ENCODE assay signal across 30 mouse cellular contexts in the genomic region with DNA sequence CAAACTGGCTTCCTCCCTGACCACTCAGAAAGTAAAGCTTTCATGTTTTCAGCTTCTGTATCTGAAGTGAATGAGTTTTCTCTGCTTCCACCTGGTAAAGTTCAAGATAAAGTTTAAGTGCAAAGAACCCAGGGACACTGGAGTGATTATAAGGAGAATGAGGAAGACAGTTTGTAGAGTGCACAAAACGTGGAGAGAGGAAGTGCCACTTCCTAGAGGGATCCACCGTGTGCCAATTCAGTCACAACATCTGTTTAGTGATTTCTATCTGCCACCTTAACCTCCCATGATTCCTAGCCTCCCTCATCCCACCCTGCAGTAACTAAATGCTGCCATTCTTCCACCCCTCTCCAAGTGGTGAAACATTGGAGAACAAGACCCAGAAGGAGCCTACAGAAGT. TPM values are rescaled to one million over a fixed set of nuclear protein-coding genes. Genes with fewer than 3 reads are reported as not detected.
DNase-seq lines count a peak whose midpoint lies in the region; ATAC-seq lines count a peak whose summit lies in the region.
"Had no signal": no experiment of that assay in that cellular context is flagged by ENCODE, and none has a peak within 500 bp of the region (broad histone marks: within the 10 kb centered on the region; RNA-seq: fewer than 3 reads in every experiment).

No protein-coding gene starts in this region.

- H3K4me1 ChIP-seq in heart, embryonic 10.5 days, result no peaks in the 10 kb centered on the region
- H3K4me1 ChIP-seq: embryonic facial prominence, embryonic 13.5 days; embryonic facial prominence, embryonic 15.5 days; forebrain, embryonic 10.5 days; forebrain, embryonic 12.5 days had no signal

- DNase-seq in heart, adult 11 months, result peak; percentile 13
- DNase-seq in heart, embryonic 10.5 days (ENCODE audit: low spot score), result no peak
- DNase-seq in adrenal gland, adult 2 months, result no peak
- DNase-seq: adrenal gland, postnatal 10 days; adrenal gland, postnatal 25 days; B cell, adult 2 months; cerebellum, adult 11 months; cerebellum, adult 18-20 months; cerebellum, adult 8-10 months; cerebellum, adult 9-11 months; cerebellum, postnatal 14 days; cerebellum, postnatal 36 days; embryo, embryonic 11 days had no signal

- no peak overlapping the region for H3K27ac ChIP-seq in heart, embryonic 10.5 days
- H3K27ac ChIP-seq: embryonic facial prominence, embryonic 13.5 days; embryonic facial prominence, embryonic 15.5 days; forebrain, embryonic 10.5 days; forebrain, embryonic 12.5 days had no signal

- H3K36me3 ChIP-seq in heart, embryonic 10.5 days, result no peaks in the 10 kb centered on the region
- H3K36me3 ChIP-seq: embryonic facial prominence, embryonic 13.5 days; embryonic facial prominence, embryonic 15.5 days; forebrain, embryonic 10.5 days; forebrain, embryonic 12.5 days; G1E had no signal

- no peaks in the 10 kb centered on the region for H3K9me3 ChIP-seq in heart, embryonic 10.5 days
- H3K9me3 ChIP-seq: embryonic facial prominence, embryonic 13.5 days; embryonic facial prominence, embryonic 15.5 days; G1E had no signal

- 54% methylated on average over 2 of the region's 2 CpGs for WGBS in heart, embryonic 10.5 days

- peak; percentile 50 for ATAC-seq in granulocyte monocyte progenitor cell, adult 5-6 weeks (replicated peaks; ENCODE audit: poor library complexity, severe bottlenecking)
- peak; percentile 62 for ATAC-seq in megakaryocyte progenitor cell, adult 5-6 weeks (replicated peaks; ENCODE audit: poor library complexity)
- ATAC-seq: activated CD4-positive, CD25-positive, alpha-beta regulatory T cell, adult 4 months; CD4-positive, CD25-positive, alpha-beta regulatory T cell, adult 4 months; forebrain, embryonic 14.5 days; forebrain, embryonic 16.5 days; Patski had no signal

- H3K4me3 ChIP-seq in heart, embryonic 10.5 days, result no peak overlapping the region
- H3K4me3 ChIP-seq: embryonic facial prominence, embryonic 13.5 days; erythroblast, embryonic 14.5 days; forebrain, embryonic 10.5 days; forebrain, embryonic 12.5 days had no signal

- H3K27me3 ChIP-seq in heart, embryonic 10.5 days (ENCODE audit: insufficient read depth, poor library complexity, severe bottlenecking), result no peaks in the 10 kb centered on the region
- H3K27me3 ChIP-seq: CH12.LX; embryonic facial prominence, embryonic 13.5 days; embryonic facial prominence, embryonic 15.5 days; forebrain, embryonic 12.5 days; Patski had no signal

RNA-seq across cellular contexts. Expression of gene H60c, which starts 0.8 kb away (rescaled TPM):
- polyA plus RNA-seq in heart, embryonic 10.5 days (2016; fragmentation: Nextera tagmentation; extraction: Ambion mirVana), result not detected in 2 replicates
- not detected in 2 replicates for total RNA-seq in granulocyte monocyte progenitor cell, adult 5-6 weeks (2014; fragmentation: Nextera tagmentation)
- total RNA-seq in granulocyte monocyte progenitor cell, adult 5-6 weeks (2017), result not detected in 2 replicates
- total RNA-seq in megakaryocyte progenitor cell, adult 5-6 weeks (2015), result not detected in 2 replicates
- not detected in 2 replicates for total RNA-seq in megakaryocyte progenitor cell, adult 5-6 weeks (2017)
- total RNA-seq in adrenal gland, adult 2 months (2021), result not detected
- 0.07 TPM in 1 of 2 replicates, not detected in the other for polyA plus RNA-seq in adrenal gland, adult 2 months (2012; rRNA removed)
- total RNA-seq: adrenal gland, adult 18-20 months; adrenal gland, postnatal 10 days; adrenal gland, postnatal 25 days; CH12.LX; common myeloid progenitor, adult 5-6 weeks had no signal
- polyA plus RNA-seq: activated CD4-positive, CD25-positive, alpha-beta regulatory T cell, adult 4 months; embryonic facial prominence, embryonic 11.5 days; erythroblast, embryonic 14.5 days; forebrain, embryonic 10.5 days; forebrain, embryonic 12.5 days; forebrain, embryonic 14.5 days; forebrain, embryonic 16.5 days; G1E had no signal
